Mouse (Mus musculus) monocyte, adult 2 months (primary cell): Measurements from ENCODE around the gene Csad.
A peak's percentile ranks its signal among the peaks of the same experiment; 100 is the strongest.
"Not testable (repeated sequence)": the region's sequence is repeated elsewhere in the genome, so short reads cannot be mapped to it uniquely, and the experiment has no call there.

Experiments
- DNase-seq, 2 experiments: peaks; one replicate each; pipeline ENCODE4 v3.0.0; 2022; ENCODE audit warnings: low spot score in 2 of 2, low read depth in 1 of 2

Csad gene

DNA sequence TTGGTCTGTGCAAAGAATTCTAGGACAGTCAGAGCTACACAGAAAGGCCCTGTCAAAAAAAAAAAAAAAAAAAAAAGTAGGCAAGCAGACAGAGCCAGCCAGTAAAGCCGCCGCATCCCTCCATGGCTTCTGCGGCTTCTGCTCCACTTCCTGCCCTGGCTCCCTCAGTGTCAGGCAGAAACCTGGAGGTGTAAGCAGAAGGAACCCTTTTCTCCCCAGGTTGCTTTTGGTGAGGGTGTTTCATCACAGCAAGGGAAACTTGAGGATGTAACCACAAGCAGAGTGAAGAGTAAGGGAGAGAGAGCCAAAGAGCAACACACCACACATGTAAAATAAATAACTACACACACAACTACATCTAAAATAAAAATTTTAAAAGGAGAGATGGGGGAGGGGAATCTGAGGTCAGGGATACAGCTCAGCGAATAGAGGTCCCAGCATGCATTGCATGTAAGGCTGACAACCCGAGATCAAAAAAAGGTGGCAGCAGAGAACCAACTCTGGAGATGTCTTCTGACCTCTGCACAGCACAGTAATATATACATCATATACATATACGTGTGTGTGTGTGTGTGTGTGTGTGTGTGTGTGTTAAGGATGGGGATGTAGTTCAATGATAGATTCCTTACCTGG, 38.9 kb downstream of the Csad start:
- no peak for DNase-seq

DNA sequence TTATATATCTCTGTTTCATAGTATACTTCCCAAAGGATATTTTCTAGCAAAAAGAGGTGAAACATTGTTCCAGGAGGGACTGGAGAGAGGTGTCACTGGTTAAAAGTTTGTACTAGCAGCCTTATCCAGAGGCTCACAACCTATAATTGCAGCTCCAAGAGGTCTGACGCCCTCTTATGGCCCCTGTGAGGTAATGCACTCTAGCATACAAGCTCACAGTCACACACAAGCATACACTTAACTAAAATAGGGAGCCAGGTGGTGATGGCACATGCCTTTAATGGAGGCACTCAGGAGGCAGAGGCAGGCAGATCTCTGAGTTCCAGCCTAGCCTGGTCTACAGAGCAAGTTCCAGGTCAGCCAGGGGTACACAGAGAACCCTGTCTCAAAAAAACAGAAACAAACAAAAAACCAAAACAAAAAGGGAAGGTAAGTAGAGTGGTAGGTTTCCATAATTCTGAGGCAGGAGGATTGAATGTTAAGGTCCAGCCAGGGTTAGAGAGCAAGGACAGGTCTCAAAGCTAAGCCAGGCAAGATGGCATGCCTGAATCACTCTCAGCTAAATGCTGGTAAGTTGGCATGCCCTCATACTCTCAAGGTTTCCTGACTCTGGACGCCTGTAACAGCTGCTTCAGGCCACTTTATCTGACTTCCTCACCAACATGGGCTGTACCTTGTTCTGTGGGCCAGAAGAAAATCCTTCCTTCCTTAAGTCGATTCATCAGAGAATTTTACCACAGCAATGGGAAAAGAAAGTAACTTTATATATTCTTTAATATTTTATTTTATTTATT, 40.4 kb downstream of the Csad start:
- no peak for DNase-seq

DNA sequence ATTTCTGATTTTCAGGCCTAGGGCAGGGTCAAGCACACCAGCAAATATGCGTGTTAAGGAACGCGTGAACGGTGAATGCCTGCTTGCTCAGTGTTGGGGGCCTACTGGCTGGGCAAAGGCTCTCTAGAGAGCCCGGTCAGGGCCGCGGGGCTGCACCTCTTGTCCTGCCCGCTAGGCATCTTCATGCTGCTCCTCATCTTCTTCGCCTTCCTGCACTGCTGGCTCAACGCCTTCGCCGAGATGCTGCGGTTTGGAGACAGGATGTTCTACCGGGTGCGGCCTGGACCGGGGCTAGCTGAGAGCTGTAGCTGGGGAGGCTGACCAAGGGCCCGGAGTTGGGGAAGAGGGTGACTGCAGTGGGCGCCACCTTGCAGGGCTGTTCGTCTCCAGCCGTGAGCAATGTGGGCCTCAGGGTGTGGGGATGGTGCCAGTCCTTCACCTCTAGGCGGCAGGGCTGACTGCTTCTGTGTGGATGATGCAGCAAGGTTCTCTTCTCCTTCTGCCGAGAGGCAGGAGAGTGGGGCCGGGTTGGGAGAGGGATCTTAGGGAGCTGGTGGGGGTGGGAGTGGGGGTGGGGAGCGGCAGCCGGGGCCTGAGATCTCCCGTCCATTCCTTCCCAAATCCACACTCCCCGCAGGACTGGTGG, 44.0 kb downstream of the Csad start:
- DNase-seq, result no peak

DNA sequence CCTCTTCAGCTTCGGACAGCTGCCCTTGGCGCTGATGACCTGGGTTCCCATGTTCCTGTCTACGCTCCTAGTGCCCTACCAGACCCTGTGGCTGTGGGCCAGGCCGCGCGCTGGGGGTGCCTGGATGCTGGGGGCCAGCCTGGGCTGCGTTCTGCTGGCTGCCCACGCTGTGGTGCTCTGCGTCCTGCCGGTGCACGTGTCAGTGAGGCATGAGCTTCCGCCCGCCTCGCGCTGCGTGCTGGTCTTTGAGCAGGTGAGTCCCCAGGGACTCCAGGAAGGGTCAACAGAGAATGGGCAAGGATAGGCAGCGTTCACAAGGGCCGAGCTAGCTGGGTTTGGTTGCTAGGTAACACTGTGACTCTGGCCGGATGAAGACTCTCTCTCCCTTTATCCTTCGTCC, 47.7 kb downstream of the Csad start:
- DNase-seq, result no peak

DNA sequence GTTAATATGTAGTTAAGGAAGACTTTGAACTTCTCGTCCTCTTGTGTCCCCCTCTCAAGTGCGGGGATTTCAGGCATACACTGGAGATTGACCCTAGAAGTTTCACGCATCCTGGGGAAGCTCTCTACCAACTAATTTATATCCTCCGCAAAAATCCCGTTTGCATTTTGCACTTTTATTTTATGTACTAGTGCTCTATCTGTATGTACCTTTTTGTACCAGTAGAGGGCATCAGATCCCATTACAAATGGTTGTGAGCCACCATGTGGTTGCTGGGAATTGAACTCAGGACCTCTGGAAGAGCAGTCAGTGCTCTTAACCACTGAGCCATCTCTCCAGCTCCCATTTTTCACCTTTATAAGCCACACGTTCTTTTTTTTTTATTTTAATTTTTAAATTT, 49.5 kb downstream of the Csad start:
- DNase-seq, result not testable (repeated sequence)

DNA sequence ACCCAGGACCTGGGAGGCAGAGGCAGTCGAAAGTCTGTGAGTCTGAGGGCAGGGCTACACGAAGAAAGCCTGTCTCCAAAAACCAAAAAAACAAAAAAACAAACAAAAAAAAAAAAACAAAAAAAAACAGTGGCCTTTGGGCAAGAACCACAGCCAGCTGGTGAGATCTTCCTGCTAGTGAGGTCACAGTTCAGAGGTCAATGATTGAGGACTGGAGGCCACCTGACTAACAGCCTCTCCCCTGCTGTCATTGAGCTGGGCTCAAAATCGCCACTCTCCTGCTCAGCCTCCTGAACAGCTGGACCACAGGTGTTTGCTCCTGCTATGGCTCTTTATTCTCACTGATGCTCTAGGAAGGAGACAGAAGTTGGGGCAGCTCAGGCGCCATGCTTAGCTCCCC, 51.9 kb downstream of the Csad start:
- no peak for DNase-seq

DNA sequence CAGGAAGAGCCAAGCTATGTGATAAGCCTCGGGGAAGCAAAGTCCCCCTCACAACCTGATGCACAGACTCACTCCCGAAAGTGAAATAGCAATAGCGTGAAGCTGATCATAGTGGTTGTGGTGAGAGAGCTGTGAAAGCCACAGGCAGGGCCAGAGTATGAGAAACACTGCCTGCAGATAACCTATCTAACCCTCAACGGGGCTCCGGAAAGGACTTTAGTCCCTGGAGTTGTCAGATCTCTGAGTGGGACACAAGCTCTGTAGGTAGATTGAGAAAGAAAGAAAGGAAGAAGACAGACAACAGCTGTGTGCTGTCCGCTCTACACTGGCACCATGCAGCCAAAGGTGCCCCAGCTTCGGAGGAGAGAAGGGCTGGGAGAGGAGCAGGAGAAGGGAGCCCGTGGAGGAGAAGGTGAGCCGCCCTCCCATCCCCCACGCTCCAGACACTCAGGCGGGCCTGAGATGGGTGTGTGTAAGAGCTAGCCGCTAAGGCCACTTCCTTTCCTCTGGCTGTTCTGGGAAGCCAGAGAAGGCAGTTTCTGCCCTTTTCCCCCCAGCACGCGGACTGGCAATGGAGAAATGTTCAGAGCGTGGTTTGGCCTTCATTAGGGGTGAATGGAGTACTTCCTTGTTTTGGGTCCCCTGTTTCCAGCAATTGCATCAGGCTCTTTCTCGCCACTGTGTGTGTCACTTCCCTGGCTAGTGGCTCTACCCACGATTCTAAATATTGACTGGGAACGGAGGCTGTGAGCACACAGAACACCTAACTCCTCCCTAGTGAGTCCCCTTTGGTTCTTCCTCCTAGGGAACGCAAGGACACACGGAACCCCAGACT, 54.0 kb downstream of the Csad start, which contains the start of gene Soat2:
TSS of gene Soat2 (plus strand) at position 226 of the 835 bp plus-strand sequence.
- DNase-seq, result peak; percentile 80 to 85

DNA sequence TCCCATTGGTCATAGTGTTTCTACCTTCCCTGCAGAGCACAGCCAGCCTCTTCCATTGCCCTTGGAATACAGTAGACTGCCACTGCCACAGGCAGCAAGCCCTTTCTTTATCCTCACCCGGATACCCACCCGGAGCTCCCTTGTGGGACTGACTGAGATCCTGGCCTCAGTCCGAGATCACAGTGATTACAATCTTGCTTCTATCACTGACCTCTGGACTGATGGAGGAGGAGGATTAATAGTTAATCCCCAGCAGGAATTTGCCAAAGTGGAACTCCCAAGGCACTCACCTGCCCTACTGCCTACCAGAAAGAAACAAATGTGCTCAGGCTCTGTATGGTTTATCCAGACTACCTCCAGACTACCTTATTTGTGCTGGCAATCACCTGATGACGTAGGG, 55.0 kb downstream of the Csad start:
- no peak for DNase-seq

DNA sequence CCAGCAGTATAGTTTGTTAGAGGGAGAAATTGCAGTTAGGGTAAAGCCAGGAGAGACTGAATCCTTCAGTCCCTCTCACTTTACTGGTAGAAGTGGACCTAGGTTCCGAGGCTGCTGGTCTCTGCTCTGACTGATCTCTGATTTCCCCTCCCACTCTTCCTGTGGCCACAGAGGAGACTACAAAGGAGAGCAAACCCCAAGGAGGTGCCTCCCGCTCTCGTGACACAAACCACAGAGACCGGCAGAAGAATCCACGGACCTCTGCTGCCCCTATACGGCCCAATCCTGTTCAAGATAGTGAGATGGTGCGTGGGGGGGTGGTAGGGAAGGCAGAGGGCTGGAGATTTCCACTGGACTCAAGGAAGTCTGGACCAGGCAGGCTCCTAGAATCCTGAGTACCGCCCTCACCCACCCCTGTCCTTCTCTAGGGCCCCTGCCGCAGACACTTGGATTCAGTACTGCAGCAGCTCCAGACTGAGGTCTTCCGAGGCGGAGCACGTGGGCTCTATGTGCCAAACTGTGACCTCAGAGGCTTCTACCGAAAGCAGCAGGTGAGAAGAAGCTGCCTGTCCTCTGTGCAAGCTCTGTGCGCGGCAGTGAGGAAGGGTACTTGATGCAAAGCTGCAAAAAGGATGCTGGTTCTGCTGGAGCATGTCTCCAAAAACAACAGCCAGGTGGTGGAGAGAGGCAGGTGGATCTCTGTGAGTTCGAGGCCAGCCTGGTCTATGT, 56.7 kb downstream of the Csad start:
- no peak for DNase-seq

DNA sequence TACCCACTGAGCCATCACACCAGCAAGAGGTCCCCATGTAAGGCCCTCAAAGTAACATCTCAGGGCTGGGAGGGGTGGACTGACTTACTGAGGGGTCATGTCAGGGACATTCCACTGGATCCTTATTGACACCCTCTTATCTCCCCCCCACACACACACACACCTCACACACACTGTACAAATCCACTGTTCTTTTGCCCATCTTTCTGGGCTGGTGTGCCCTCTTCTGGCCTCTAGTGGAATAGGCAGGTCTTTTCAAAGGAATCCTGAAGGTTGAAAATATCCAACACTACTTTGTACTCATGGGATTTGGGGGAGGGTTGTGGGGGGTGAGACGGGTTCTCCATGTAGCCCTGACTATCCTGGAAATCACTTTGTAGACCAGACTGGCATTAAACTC, 57.6 kb downstream of the Csad start:
- DNase-seq, result no peak

DNA sequence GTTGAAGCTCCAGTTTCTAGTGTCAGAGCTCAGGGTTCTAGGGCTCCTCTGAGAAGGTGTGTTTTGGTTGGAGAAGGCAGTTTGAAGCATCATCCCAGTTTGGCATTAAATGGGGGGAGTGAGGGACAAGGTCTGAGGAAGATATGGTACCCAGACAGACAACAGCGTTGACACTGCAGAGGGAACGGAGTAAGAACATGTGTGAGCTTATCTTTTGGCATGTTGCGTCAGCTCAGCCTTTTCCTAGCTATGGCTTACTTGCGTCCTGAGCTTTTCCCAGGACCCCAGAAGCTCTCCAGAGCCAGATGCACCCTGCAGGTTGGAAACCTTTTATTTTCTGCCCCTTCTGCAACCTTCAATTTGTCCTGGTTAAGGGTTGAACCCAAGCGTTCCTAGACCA, 58.4 kb downstream of the Csad start:
- DNase-seq, result no peak

DNA sequence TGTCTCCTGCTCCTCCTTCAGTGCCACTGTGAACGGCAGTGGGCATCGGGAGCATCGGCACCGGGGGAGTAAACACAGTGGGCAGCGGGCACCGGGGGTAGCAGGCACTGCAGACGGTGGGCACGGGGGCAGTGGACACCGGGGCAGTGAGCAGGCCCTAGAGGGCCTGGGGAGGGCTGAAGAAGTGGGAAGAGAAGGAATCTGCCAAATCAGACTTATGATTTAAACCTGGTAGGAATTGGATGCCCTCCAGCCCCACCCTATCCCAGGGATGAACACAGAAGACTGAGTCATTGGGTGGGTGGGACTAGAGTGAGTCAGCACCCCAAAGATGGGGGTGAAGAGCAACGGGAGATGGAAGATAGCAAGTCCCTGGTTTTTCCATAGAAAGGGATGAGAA, 59.2 kb downstream of the Csad start:
- no peak for DNase-seq

DNA sequence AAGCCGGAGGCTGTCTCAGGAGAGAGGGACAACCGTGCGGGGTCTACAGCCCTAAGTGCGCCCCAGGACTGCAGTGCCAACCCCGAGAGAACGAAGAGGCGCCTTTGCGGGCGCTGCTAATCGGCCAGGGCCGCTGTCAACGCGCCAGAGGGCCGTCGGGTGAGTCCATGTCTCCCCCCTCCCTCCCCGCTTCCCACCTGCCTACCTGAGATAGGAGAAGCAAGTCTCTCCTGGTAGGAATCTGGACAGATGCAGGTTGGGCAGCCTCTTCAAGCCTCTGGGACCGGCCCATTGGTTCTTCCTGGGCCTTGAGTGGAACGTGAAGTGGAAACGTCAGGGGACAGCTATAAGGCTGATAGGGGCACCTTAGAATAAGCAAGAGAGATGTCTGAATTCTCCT, 59.8 kb downstream of the Csad start:
- DNase-seq, result no peak

DNA sequence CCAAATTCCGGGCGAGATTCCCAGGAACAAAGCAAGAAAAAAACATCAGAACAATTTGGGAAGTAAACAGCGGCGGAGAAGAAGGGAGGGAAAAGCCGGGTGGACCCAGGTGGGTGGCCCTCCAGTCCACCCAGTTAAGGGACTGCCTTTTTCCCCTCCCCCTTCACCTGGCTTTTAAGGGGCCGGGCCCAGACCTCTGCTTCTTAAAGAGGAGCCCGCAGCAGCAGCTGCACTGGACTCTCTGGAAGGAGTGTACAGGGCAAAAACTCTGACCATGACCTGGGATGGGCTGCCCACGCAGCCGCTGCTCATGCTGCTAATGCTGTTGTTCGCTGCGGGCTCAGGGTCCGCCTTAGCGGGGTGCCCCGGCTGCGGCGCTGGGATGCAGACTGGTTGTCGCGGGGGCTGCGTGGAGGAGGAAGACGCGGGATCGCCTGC, 60.2 kb downstream of the Csad start, which contains the start of gene Igfbp6:
TSS of gene Igfbp6 (plus strand) at position 89 of the 438 bp plus-strand sequence.
- DNase-seq, result no peak

DNA sequence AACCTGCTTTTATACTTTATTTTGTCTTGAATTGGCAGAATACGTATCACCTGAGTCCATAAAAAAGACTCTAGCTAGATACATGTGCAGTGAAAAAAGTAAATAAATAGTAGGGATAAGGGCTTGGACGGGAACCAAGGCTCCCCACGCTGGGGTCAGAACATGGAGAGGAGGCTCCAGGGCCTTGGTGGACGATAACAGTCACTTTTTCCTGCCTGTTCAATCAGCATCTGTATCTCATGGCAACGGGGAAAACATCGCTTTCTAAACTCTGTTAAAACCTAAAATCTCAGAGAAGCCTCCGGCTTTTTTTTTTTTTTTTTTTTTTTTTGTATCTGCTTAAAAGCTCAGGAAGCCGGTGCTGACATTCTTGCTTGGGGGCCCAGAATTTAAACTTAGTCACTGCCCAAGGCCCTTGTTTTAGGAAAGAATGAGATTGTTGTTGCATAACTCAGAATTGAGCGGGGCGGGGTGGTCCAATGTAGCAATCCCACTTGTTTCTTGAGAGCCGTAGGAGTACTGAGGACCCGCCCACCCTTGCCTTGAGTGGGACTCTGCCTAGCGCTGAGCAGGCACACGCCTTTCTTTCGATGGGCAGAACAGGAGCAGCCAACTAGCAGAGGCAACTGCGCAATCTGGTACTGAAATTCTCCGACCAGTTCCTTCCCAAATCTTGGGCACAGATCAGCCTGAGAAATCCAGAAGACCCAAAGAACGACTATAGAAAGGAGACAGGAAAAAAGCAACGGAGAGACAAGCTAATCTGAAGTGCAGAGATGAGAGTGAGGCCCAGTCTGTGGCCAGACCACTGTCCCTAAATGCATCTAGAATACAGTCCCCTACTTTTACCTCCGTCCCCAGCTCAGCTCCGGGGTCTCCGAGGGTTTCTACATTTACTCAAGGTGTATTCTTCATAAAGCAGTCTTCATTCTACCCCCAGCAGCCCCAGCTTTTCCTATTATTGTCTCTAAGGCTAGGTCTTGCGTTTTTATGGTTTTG, 61.3 kb downstream of the Csad start:
- no peak for DNase-seq

DNA sequence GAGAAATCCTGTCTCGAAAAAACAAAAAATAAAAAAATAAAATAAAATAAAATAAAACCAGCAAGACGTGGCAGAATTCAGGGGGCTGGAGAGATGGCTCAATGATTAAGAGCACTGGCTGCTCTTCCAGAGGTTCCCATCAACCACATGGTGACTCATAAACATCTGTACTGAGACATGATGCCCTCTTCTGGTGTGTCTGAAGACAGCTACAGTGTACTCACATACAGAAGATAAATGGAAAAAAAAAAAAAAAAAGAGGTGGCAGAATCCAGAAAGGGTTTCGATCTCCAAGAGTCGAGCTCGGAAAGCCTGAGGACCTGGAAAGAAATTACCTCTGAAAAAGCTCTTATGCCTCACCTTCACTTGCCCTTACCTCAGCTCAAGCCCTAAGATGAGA, 63.4 kb downstream of the Csad start:
- no peak for DNase-seq

DNA sequence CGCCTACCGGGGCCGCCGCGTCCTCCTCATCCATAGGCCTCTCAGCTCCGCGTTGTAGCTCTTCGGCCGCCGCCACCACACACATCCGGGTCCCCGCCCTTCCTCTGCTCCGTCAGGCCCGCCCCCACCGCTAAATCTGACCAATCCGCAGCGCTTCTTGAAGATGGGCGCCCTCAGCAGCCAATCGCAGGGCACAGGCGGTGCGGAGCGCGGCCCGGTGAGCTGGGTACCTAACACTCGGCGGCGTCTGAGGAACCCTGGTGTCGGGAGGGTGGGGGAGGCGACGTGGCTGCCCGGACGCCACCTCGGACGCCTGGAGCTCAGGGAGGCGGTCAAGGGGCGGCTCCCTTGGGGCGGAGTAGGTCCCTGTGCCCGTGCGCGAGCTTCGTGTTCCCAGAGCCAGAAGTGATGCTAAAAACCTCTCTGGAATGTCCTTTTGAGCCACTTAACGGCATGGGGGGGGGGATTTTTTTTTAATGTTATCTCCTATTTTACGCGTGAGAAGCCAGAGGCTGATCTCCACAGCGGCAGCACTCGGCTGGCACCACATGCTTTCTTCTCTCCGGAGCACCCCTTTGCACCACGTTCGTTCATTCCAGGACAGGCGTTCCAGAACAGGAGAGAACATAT, 68.3 kb downstream of the Csad start, which contains the start of gene Spryd3:
TSS of gene Spryd3 (minus strand) at position 106 of the 630 bp plus-strand sequence.
- peak; percentile 87 to 95 for DNase-seq

DNA sequence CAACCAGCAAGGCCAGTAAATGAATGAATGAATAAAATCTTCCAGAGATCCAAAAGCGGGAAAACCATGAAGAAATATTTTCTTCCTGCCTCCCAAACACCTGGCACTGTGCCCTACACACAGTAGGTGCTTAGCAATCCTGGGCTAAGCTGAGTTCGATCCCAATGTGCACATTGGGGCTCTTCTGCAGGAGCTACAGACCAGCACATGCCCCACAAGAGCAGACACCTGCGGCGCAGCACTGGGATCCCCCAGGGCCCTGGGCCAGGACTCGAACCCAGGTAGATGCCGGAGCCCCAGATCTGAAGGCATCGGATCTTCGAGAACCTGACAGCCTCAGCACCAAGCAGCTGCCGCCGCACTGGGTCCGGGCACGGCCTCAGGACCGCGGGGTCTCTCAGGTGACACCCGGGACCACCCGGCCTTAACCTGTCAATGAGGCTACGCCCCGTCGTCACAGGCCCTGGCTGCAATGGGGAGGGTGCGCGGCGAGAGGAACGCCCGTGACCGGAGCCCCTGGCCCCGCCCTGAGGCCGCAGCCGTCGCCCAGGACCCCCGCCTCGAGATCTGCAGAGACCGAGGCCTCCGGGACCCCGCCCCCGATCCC, 68.9 kb downstream of the Csad start:
- no peak for DNase-seq
